Mouse (Mus musculus) monocyte, adult 59 days (primary cell): ENCODE data around the gene Gm28053. TPM values are rescaled to one million over a fixed set of nuclear protein-coding genes. Genes with fewer than 3 reads are reported as not detected.

Experiments used
- total RNA-seq, 2 experiments: library from RNA; stranded (reverse); gene quantifications; one replicate each; pipeline ENCODE4 v1.2.4; 2023

The Gm28053 gene
- total RNA-seq, result not detected

GRCm38 (mm10) chr6:48718455-48718854, at the start of gene Gm28053, which contains the start of gene Gimap7:
TSS of gene Gm28053 (plus strand) at chr6:48718607.
TSS of gene Gimap7 (plus strand) at chr6:48718621.

GRCm38 (mm10) chr6:48675931-48676859, 42.2 kb upstream of the Gm28053 start, which contains the start of gene Gimap9:
TSS of gene Gimap9 (plus strand) at chr6:48676129.

GRCm38 (mm10) chr6:48684319-48684718, 34.1 kb upstream of the Gm28053 start, which contains the start of gene Gimap4:
TSS of gene Gimap4 (plus strand) at chr6:48684549.

DNA sequence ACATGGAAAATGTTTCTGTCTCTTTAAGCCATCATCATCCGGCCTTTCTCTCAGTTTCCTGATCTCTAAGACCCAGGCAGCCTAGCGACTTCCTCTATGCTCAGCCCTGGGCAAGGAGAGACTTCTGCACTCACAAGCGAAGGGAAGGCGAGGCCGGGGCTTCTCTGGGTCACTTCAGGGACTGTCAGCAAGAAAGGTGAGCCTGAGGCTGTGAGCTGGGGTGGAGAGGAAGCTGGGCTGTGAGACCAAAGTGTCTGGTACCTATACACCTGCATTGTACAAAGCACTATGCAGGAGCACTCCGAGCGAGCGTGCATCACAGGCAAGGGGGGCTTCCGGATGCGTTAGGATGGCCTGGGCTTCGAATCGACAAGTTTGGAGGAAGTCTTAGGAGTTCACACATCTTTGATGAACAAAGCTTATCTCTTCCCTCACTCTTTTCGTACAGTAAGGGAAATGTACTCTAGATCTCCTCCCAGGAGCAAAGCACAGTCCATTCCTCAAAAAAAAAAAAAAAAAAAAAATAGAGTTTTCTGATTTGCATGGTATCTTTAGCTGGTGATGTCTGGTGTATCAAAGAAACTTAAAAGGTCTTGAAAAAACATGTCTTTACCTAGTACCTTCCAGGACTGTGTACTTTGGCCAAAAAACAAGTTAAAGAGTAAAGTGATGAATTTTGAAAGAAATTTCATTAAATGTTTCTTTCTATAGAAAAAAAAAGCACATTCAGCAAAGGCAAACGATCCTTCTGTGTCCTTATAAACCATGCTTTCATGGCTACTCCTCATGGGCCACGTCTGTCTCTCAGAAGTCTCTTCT, 20.8 kb downstream of the Gm28053 start, which contains the start of gene Gimap1:
Gimap1 (plus strand) TSS at position 94 of the 819 bp plus-strand sequence.

DNA sequence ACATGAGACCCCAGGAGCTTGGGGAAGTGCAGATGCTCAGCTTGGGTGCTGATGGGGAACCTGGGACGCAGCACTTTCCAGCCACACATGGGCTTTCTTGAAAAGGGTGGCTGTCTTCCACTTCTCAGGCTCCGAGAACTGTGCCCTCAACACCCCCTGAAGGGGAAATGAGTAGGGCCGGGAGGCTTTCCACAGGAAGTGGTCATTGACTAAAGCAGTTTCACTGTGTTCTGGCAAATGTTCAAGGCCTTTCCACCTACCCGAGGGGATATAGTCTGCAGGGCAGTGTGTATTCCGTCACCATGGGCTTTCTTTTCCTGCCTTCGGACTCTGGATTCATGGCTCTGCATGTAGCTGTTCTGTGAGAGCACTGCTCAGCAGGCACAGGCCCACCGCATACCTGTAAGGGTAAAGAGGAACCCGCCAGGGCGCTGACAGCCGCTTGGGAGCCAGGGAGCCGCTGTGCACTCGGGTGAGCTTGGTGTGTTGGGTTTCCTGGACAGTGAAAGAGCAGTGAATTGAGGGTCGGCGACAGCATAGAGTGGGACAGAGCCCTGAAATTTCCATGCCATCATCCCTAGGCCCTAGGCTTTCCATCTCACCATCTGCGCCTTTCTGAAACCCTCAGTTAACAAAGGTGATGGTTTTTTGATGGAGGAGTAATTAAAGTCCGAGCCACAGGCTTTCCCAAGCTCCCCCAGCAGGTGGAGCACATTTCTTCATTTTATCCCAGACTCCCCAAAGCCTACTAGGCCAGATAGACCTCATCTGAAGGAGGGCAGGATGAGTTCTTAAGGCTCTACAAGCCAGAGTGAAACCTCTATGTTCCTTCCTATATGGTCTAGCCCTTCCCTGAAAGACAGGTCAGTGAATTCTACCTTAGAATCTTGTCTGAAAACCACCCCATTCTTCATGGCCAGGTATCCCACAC, 27.8 kb downstream of the Gm28053 start, which contains the start of gene Gimap5:
Gimap5 (plus strand) TSS at position 239 of the 931 bp plus-strand sequence.

DNA sequence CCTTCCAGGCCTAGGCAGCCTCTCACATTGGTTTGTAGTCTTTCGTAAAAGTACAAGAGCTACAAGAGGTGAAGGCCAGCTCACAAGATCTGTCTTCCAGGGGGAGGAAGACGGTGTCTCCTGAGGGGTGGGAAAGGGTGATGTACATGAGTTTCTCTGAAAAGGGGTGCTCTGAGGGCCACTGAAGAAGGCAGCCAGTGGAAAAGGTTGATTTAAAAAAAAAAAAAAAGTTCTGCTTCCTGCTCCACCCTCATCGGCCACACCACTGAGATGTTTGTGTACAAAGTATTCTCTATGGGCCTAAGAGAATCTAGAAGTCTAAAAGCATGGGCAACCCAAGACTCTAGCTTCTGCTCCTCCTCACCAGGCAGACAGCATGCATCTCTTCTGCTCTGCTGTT, 52.3 kb downstream of the Gm28053 start, which contains the start of gene Gimap3:
Gimap3 (minus strand) TSS at position 156 of the 400 bp plus-strand sequence.

Other genes with a start within 250 kb of the Gm28053 start
- 1 to 10 TPM; 1.4 to 2.6 TPM for gene Atp6v0e2, start 181.0 kb upstream of the Gm28053 start, total RNA-seq
- 10 to 100 TPM; 53.5 to 56.8 TPM for gene Lrrc61, start 163.8 kb upstream of the Gm28053 start, total RNA-seq
- gene Rarres2, start 145.8 kb upstream of the Gm28053 start, total RNA-seq, result 1 to 10 TPM; 1.7 to 2.6 TPM
- gene Gm45021, start 129.0 kb upstream of the Gm28053 start, total RNA-seq, result not detected
- gene Repin1, start 124.7 kb upstream of the Gm28053 start, total RNA-seq, result 1 to 10 TPM; 8.3 to 9.3 TPM
- not detected for gene Gm44965, start 124.7 kb upstream of the Gm28053 start, total RNA-seq
- 1 to 10 TPM; 2.7 to 3.6 TPM for gene Zfp775, start 116.5 kb upstream of the Gm28053 start, total RNA-seq
- not detected for gene AI854703, start 91.8 kb upstream of the Gm28053 start, total RNA-seq
- gene Gimap8, start 71.4 kb upstream of the Gm28053 start, total RNA-seq, result under 1 TPM; 0.39 to 0.89 TPM
- gene Gimap9, start 42.5 kb upstream of the Gm28053 start, total RNA-seq, result 1 to 10 TPM in 1 of 2 experiments, under 1 TPM in 1; 1.00 to 1.4 TPM
- gene Gimap4, start 34.1 kb upstream of the Gm28053 start, total RNA-seq, result 1 to 10 TPM in 1 of 2 experiments, under 1 TPM in 1; 0.82 to 2.7 TPM
- 1 to 10 TPM; 8.3 to 9.2 TPM for gene Gimap6, start 10.4 kb upstream of the Gm28053 start, total RNA-seq
- not detected for gene Gimap7, start within 50 bp of the Gm28053 start, total RNA-seq
- gene Gimap1, start 20.4 kb downstream of the Gm28053 start, total RNA-seq, result 1 to 10 TPM; 1.1 to 1.6 TPM
- gene Gimap5, start 27.6 kb downstream of the Gm28053 start, total RNA-seq, result 1 to 10 TPM in 1 of 2 experiments, under 1 TPM in 1; 0.46 to 1.2 TPM
- 1 to 10 TPM in 1 of 2 experiments, under 1 TPM in 1; 1.00 to 1.8 TPM for gene Gimap3, start 52.2 kb downstream of the Gm28053 start, total RNA-seq
- gene Tmem176a, start 122.3 kb downstream of the Gm28053 start, total RNA-seq, result 10 to 100 TPM; 72.6 to 75.1 TPM
- 100 to 1,000 TPM; 215 to 221 TPM for gene Tmem176b, start 122.9 kb downstream of the Gm28053 start, total RNA-seq
- not detected for gene Aoc1, start 154.3 kb downstream of the Gm28053 start, total RNA-seq
- gene 1600015I10Rik, start 211.3 kb downstream of the Gm28053 start, total RNA-seq, result not detected